Mouse (Mus musculus): ENCODE data around the gene Rin3. TPM values are rescaled to one million over a fixed set of nuclear protein-coding genes. Genes with fewer than 3 reads are reported as not detected.

Rin3 gene
- polyA plus RNA-seq, 1 experiment from 2014 or later, result 5.0 TPM

GRCm38 (mm10) chr12:102430228-102430627, 147.4 kb downstream of the Rin3 start:
- H3K4me1 ChIP-seq (replicated peaks; ENCODE audit: control insufficient read depth, insufficient read depth, low read length), result no peaks in the 10 kb centered on the region
- H3K9me3 ChIP-seq (ENCODE audit: control insufficient read depth, low read length), result no peaks in the 10 kb centered on the region
- no peak overlapping the region for H3K4me2 ChIP-seq (replicated peaks; ENCODE audit: low read depth, low read length)
- no peak overlapping the region for H3K9ac ChIP-seq (ENCODE audit: low read depth, low read length)
- no peaks in the 10 kb centered on the region for H3K27me3 ChIP-seq (ENCODE audit: control insufficient read depth, insufficient read depth, low read length)
- no peak for DNase-seq (ENCODE audit: low spot score)
- no peaks in the 10 kb centered on the region for H3K36me3 ChIP-seq (ENCODE audit: control insufficient read depth, insufficient read depth, low read length)
- H3K4me3 ChIP-seq (ENCODE audit: low read depth, low read length), result no peak overlapping the region
- 85% methylated on average over 4 of the region's 4 CpGs for WGBS
- ATAC-seq (ENCODE audit: low FRiP score), result no peak
- H3K27ac ChIP-seq (ENCODE audit: low read depth, low read length), result no peak overlapping the region

GRCm38 (mm10) chr12:102432238-102432637, 149.4 kb downstream of the Rin3 start:
- DNase-seq (ENCODE audit: low spot score), result no peak
- no peaks in the 10 kb centered on the region for H3K4me1 ChIP-seq (replicated peaks; ENCODE audit: control insufficient read depth, insufficient read depth, low read length)
- H3K27ac ChIP-seq (ENCODE audit: low read depth, low read length), result no peak overlapping the region
- H3K4me3 ChIP-seq (ENCODE audit: low read depth, low read length), result no peak overlapping the region
- H3K27me3 ChIP-seq (ENCODE audit: control insufficient read depth, insufficient read depth, low read length), result no peaks in the 10 kb centered on the region
- WGBS, result 84% methylated on average over 12 of the region's 12 CpGs
- no peaks in the 10 kb centered on the region for H3K36me3 ChIP-seq (ENCODE audit: control insufficient read depth, insufficient read depth, low read length)
- ATAC-seq (ENCODE audit: low FRiP score), result no peak
- no peak overlapping the region for H3K4me2 ChIP-seq (replicated peaks; ENCODE audit: low read depth, low read length)
- no peaks in the 10 kb centered on the region for H3K9me3 ChIP-seq (ENCODE audit: control insufficient read depth, low read length)
- H3K9ac ChIP-seq (ENCODE audit: low read depth, low read length), result no peak overlapping the region

GRCm38 (mm10) chr12:102434107-102434506, 151.3 kb downstream of the Rin3 start:
- Histone ChIP-seq H3K9ac (ENCODE audit: low read depth, low read length) (no peak overlapping the region), H3K36me3 (ENCODE audit: control insufficient read depth, insufficient read depth, low read length) (no peaks in the 10 kb centered on the region), H3K9me3 (ENCODE audit: control insufficient read depth, low read length) (no peaks in the 10 kb centered on the region), H3K4me2 (replicated peaks; ENCODE audit: low read depth, low read length) (no peak overlapping the region), H3K27me3 (ENCODE audit: control insufficient read depth, insufficient read depth, low read length) (no peaks in the 10 kb centered on the region), H3K4me1 (replicated peaks; ENCODE audit: control insufficient read depth, insufficient read depth, low read length) (no peaks in the 10 kb centered on the region), H3K27ac (ENCODE audit: low read depth, low read length) (no peak overlapping the region), H3K4me3 (ENCODE audit: low read depth, low read length) (no peak overlapping the region)
- no peak for ATAC-seq (ENCODE audit: low FRiP score)
- 93% methylated on average over 4 of the region's 4 CpGs for WGBS
- no peak for DNase-seq (ENCODE audit: low spot score)

GRCm38 (mm10) chr12:102436939-102437526, 154.2 kb downstream of the Rin3 start:
- H3K4me1 ChIP-seq (replicated peaks; ENCODE audit: control insufficient read depth, insufficient read depth, low read length), result no peaks in the 10 kb centered on the region
- DNase-seq (ENCODE audit: low spot score), result no peak
- no peak for ATAC-seq (ENCODE audit: low FRiP score)
- H3K27ac ChIP-seq (ENCODE audit: low read depth, low read length), result no peak overlapping the region
- no peaks in the 10 kb centered on the region for H3K27me3 ChIP-seq (ENCODE audit: control insufficient read depth, insufficient read depth, low read length)
- no peak overlapping the region for H3K9ac ChIP-seq (ENCODE audit: low read depth, low read length)
- H3K4me2 ChIP-seq (replicated peaks; ENCODE audit: low read depth, low read length), result no peak overlapping the region
- 80% methylated on average over 10 of the region's 10 CpGs for WGBS
- no peaks in the 10 kb centered on the region for H3K36me3 ChIP-seq (ENCODE audit: control insufficient read depth, insufficient read depth, low read length)
- H3K9me3 ChIP-seq (ENCODE audit: control insufficient read depth, low read length), result no peaks in the 10 kb centered on the region
- H3K4me3 ChIP-seq (ENCODE audit: low read depth, low read length), result no peak overlapping the region

GRCm38 (mm10) chr12:102437952-102438351, 155.1 kb downstream of the Rin3 start:
- no peak overlapping the region for H3K4me2 ChIP-seq (replicated peaks; ENCODE audit: low read depth, low read length)
- ATAC-seq (ENCODE audit: low FRiP score) (no peak), DNase-seq (ENCODE audit: low spot score) (no peak)
- no peaks in the 10 kb centered on the region for H3K27me3 ChIP-seq (ENCODE audit: control insufficient read depth, insufficient read depth, low read length)
- 89% methylated on average over 5 of the region's 5 CpGs for WGBS
- no peak overlapping the region for H3K27ac ChIP-seq (ENCODE audit: low read depth, low read length)
- no peak overlapping the region for H3K9ac ChIP-seq (ENCODE audit: low read depth, low read length)
- H3K9me3 ChIP-seq (ENCODE audit: control insufficient read depth, low read length), result no peaks in the 10 kb centered on the region
- no peaks in the 10 kb centered on the region for H3K36me3 ChIP-seq (ENCODE audit: control insufficient read depth, insufficient read depth, low read length)
- no peak overlapping the region for H3K4me3 ChIP-seq (ENCODE audit: low read depth, low read length)
- no peaks in the 10 kb centered on the region for H3K4me1 ChIP-seq (replicated peaks; ENCODE audit: control insufficient read depth, insufficient read depth, low read length)

GRCm38 (mm10) chr12:102438983-102439631, 156.3 kb downstream of the Rin3 start:
- no peaks in the 10 kb centered on the region for H3K4me1 ChIP-seq (replicated peaks; ENCODE audit: control insufficient read depth, insufficient read depth, low read length)
- peak; percentile 63 for ATAC-seq (ENCODE audit: low FRiP score)
- 5% methylated on average over 20 of the region's 20 CpGs for WGBS
- peak overlapping the region; percentile 62 for H3K9ac ChIP-seq (ENCODE audit: low read depth, low read length)
- no peaks in the 10 kb centered on the region for H3K9me3 ChIP-seq (ENCODE audit: control insufficient read depth, low read length)
- peak overlapping the region; percentile 42; the same call in 1 of the 2 replicates for H3K27ac ChIP-seq (ENCODE audit: low read depth, low read length)
- no peaks in the 10 kb centered on the region for H3K36me3 ChIP-seq (ENCODE audit: control insufficient read depth, insufficient read depth, low read length)
- DNase-seq (ENCODE audit: low spot score), result no peak
- H3K4me3 ChIP-seq (ENCODE audit: low read depth, low read length), result peak overlapping the region; percentile 62
- peak overlapping the region; percentile 60 for H3K4me2 ChIP-seq (replicated peaks; ENCODE audit: low read depth, low read length)
- H3K27me3 ChIP-seq (ENCODE audit: control insufficient read depth, insufficient read depth, low read length), result no peaks in the 10 kb centered on the region

- H3K27ac ChIP-seq (ENCODE audit: low read depth, low read length), result peak within 1 kb of the TSS; percentile 42; the same call in 1 of the 2 replicates
- H3K9ac ChIP-seq (ENCODE audit: low read depth, low read length), result peak within 1 kb of the TSS; percentile 62
- no peaks in the 10 kb centered on the region for H3K9me3 ChIP-seq (ENCODE audit: control insufficient read depth, low read length)
- peak within 1 kb of the TSS; percentile 62 for H3K4me3 ChIP-seq (ENCODE audit: low read depth, low read length)
- WGBS, result under 1% methylated on average over 28 of the region's 28 CpGs
- H3K4me1 ChIP-seq (replicated peaks; ENCODE audit: control insufficient read depth, insufficient read depth, low read length), result no peaks in the 10 kb centered on the region
- peak within 1 kb of the TSS; percentile 60 for H3K4me2 ChIP-seq (replicated peaks; ENCODE audit: low read depth, low read length)
- ATAC-seq (ENCODE audit: low FRiP score), result peak; percentile 100
- DNase-seq (ENCODE audit: low spot score), result peak; percentile 98
- H3K36me3 ChIP-seq (ENCODE audit: control insufficient read depth, insufficient read depth, low read length), result no peaks in the 10 kb centered on the region
- H3K27me3 ChIP-seq (ENCODE audit: control insufficient read depth, insufficient read depth, low read length), result no peaks in the 10 kb centered on the region
Measured at GRCm38 (mm10) chr12:102439632-102440023, 156.8 kb downstream of the Rin3 start, which contains the start of gene Lgmn. Lgmn (minus strand) TSS chr12:102439813.

All from hindbrain, embryonic 11.5 days (tissue).